Mouse (Mus musculus): ENCODE measurements around the gene Itpkc.

DNA sequence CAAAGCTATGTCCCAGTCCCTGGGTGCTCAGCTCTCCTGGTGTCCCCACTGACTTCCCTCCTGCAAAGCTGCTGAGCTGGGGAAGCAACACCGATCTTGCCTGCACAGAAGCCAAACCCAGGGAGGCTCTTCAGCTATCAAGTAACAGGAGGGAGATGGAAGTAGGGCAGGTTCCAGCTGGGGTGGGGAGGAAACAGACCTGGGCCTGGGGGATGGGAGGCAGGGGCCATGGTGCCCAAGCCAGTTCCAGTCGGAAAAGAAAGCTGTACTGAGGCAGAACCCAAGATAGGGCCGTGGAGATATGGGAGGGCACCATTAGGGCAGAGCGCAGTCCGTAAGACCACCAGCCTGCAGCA lies 65.0 kb downstream of the Itpkc start:
- TF ChIP-seq CTCF (IDR thresholded peaks at IDR 0.05; ENCODE audit: borderline replicate concordance, insufficient read depth, low read depth, low read length) (no peak), POLR2A (IDR thresholded peaks at IDR 0.05; ENCODE audit: borderline replicate concordance, insufficient read depth, low read length) (no peak)
